Mouse (Mus musculus) ES-Bruce4 (cell line): ENCODE data around the gene Hrh2. TPM values are rescaled to one million over a fixed set of nuclear protein-coding genes. Genes with fewer than 3 reads are reported as not detected.
A peak's percentile ranks its signal among the peaks of the same experiment; 100 is the strongest.

Experiments
- H3K27ac ChIP-seq: 2 replicates; pipeline ENCODE4 v1.5.1; 2012; ENCODE audit warnings: low read length, inconsistent platforms; ENCODE audit not compliant: insufficient read depth
- H3K27me3 ChIP-seq: 2 replicates; pipeline ENCODE4 v1.6.1; 2012; ENCODE audit warnings: mild to moderate bottlenecking, low read length, inconsistent platforms; ENCODE audit not compliant: control insufficient read depth, poor library complexity, insufficient read depth, severe bottlenecking
- H3K36me3 ChIP-seq: 2 replicates; pipeline ENCODE4 v1.6.1; 2012; ENCODE audit warnings: inconsistent platforms, mild to moderate bottlenecking, low read length, moderate library complexity; ENCODE audit not compliant: control insufficient read depth, poor library complexity, insufficient read depth, severe bottlenecking
- H3K4me1 ChIP-seq: one replicate; pipeline ENCODE4 v1.8.1; 2011; ENCODE audit warnings: low read length; ENCODE audit not compliant: control insufficient read depth, insufficient read depth
- H3K4me3 ChIP-seq: 2 replicates; pipeline ENCODE4 v1.5.1; 2011; ENCODE audit warnings: low read depth, mild to moderate bottlenecking, low read length
- H3K9ac ChIP-seq: 2 replicates; pipeline ENCODE4 v1.6.1; 2012; ENCODE audit warnings: low read depth, mild to moderate bottlenecking, inconsistent platforms; ENCODE audit not compliant: poor library complexity, severe bottlenecking
- H3K9me3 ChIP-seq: replicated peaks from 2 replicates; pipeline ENCODE4 v1.6.1; 2012; ENCODE audit warnings: mild to moderate bottlenecking, low read length, inconsistent platforms; ENCODE audit not compliant: control insufficient read depth, poor library complexity, insufficient read depth, severe bottlenecking
- CTCF ChIP-seq: IDR thresholded peaks from one replicate; pipeline ENCODE4 v1.8.1; 2011; ENCODE audit warnings: low read depth, low read length
- EP300 ChIP-seq: IDR thresholded peaks from 2 replicates; pipeline ENCODE4 v1.6.1; 2011; ENCODE audit warnings: low read depth, low read length; ENCODE audit not compliant: insufficient read depth
- POLR2A ChIP-seq: IDR thresholded peaks from one replicate; pipeline ENCODE4 v1.8.1; 2011; ENCODE audit warnings: low read length; ENCODE audit not compliant: insufficient read depth
- polyA plus RNA-seq: library from polyadenylated mRNA; stranded (reverse); fragments of >200 nt; gene quantifications from 2 replicates; pipeline ENCODE4 v1.2.4, GENCODE M21; 2011; ENCODE audit warnings: low read depth; ENCODE audit not compliant: missing spikeins, insufficient read depth, insufficient read length

Gene Hrh2
- polyA plus RNA-seq, 1 experiment: not detected

- Histone ChIP-seq H3K4me3 (no peak overlapping the region), H3K27me3 (no peaks in the 10 kb centered on the region), H3K36me3 (no peaks in the 10 kb centered on the region), H3K9ac (no peak overlapping the region), H3K9me3 (no peaks in the 10 kb centered on the region), H3K4me1 (peaks cover 7% of the 10 kb centered on the region), H3K27ac (no peak overlapping the region)
- TF ChIP-seq EP300 (no peak), POLR2A (no peak), CTCF (no peak)
These were observed 19.9 kb downstream of the Hrh2 start for GRCm38 (mm10) chr13:54211528-54212488.

DNA sequence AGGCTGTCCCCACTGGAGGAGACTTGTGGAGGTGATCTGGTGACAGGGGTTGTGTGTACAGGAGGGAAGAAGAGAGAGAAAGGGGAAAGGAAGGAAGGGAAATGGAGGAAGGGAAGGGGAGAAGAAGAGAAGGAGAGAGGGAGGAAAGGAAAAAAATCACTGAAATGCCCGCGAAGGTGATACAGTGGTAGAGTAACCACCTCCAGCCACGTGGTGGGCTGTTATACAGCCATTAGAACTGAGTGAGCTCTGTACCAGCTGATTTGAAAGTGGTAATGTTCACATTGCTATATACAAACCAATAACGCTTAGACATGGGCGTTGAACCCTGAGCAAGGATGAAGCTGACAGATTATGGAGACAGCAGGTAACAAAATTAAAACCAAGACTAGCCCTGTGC lies 20.6 kb downstream of the Hrh2 start:
- Histone ChIP-seq H3K9ac (no peak overlapping the region), H3K27ac (no peak overlapping the region), H3K27me3 (no peaks in the 10 kb centered on the region), H3K4me1 (peaks cover 15% of the 10 kb centered on the region), H3K9me3 (no peaks in the 10 kb centered on the region), H3K4me3 (no peak overlapping the region), H3K36me3 (no peaks in the 10 kb centered on the region)
- TF ChIP-seq EP300: no peak
- no peak for TF ChIP-seq CTCF
- no peak for TF ChIP-seq POLR2A

- Histone ChIP-seq H3K4me3 (no peak overlapping the region; the same call in 1 of the 2 replicates), H3K27ac (peak overlapping the region; percentile 99), H3K27me3 (no peaks in the 10 kb centered on the region), H3K36me3 (no peaks in the 10 kb centered on the region), H3K9ac (no peak overlapping the region), H3K9me3 (no peaks in the 10 kb centered on the region), H3K4me1 (peaks cover 21% of the 10 kb centered on the region)
- TF ChIP-seq CTCF (no peak), EP300 (no peak), POLR2A (no peak)
These were observed 23.3 kb downstream of the Hrh2 start for GRCm38 (mm10) chr13:54215266-54215665.

GRCm38 (mm10) chr13:54215777-54216316 lies 23.9 kb downstream of the Hrh2 start:
- H3K4me1 ChIP-seq: peaks cover 21% of the 10 kb centered on the region
- no peaks in the 10 kb centered on the region for H3K27me3 ChIP-seq
- H3K27ac ChIP-seq: peak overlapping the region; percentile 99
- no peak overlapping the region for H3K4me3 ChIP-seq
- no peak for TF ChIP-seq POLR2A
- TF ChIP-seq EP300: peak; percentile 97
- H3K36me3 ChIP-seq: no peaks in the 10 kb centered on the region
- H3K9me3 ChIP-seq: no peaks in the 10 kb centered on the region
- no peak overlapping the region for H3K9ac ChIP-seq

GRCm38 (mm10) chr13:54218341-54218740 lies 26.4 kb downstream of the Hrh2 start:
- no peak overlapping the region for H3K9ac ChIP-seq
- H3K4me1 ChIP-seq: peaks cover 21% of the 10 kb centered on the region
- H3K4me3 ChIP-seq: no peak overlapping the region
- no peaks in the 10 kb centered on the region for H3K27me3 ChIP-seq
- no peak overlapping the region for H3K27ac ChIP-seq
- H3K9me3 ChIP-seq: no peaks in the 10 kb centered on the region
- no peaks in the 10 kb centered on the region for H3K36me3 ChIP-seq
- no peak for TF ChIP-seq EP300

GRCm38 (mm10) chr13:54221631-54222179 lies 29.8 kb downstream of the Hrh2 start:
- H3K9ac ChIP-seq: no peak overlapping the region
- H3K27me3 ChIP-seq: no peaks in the 10 kb centered on the region
- peaks cover 15% of the 10 kb centered on the region for H3K4me1 ChIP-seq
- no peak overlapping the region for H3K27ac ChIP-seq
- no peaks in the 10 kb centered on the region for H3K9me3 ChIP-seq
- H3K36me3 ChIP-seq: no peaks in the 10 kb centered on the region
- TF ChIP-seq CTCF (no peak), POLR2A (no peak), EP300 (no peak)
- no peak overlapping the region for H3K4me3 ChIP-seq
